Mouse (Mus musculus) ES-Bruce4 (cell line): ENCODE measurements around the gene Gm38392.

Experiments
- EP300 ChIP-seq: IDR thresholded peaks from 2 replicates; pipeline ENCODE4 v1.6.1; 2011; ENCODE audit warnings: low read depth, low read length; ENCODE audit not compliant: insufficient read depth
- POLR2A ChIP-seq: IDR thresholded peaks from one replicate; pipeline ENCODE4 v1.8.1; 2011; ENCODE audit warnings: low read length; ENCODE audit not compliant: insufficient read depth

DNA sequence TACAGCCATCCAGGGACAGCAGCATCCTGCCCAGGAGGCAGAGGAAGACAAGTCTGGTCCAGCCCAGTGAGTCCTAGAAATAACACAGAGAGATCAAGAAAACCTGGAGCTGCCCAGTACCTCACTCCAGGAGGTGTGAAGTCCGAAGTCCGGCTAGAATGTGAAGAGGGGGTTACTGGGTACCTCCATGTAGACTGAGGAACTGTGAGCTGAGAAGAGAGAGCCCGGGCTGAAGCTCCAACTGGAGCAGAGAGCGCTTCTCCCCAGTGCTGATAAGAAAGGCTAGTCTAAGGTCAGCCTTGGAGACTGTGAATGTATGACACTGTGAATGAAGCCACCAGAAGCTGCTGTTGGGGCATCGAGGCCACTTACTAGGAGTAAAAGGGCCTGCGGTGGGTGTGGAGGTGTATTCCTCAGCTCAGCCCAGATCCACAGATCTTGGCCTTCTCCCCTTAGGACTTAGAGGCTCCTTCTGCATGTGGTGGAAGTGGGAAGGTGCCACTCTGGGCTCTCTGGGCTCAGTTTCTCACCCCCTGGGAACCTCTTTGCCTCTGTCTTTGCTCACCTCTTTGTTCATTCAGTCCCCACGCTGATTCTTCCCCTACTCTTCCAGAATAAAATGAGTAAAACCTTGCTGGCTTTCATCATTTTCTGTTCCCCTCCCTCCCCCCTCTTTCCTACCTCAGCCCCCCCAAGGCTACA, 82.9 kb downstream of the Gm38392 start:
- TF ChIP-seq POLR2A = no peak
- TF ChIP-seq EP300 = no peak
